Mouse (Mus musculus) NIH3T3 (cell line): Measurements from ENCODE around the gene Nr1h2.

Source experiments
- DNase-seq: peaks from one replicate; pipeline ENCODE4 v3.0.0-alpha.2; 2012; ENCODE audit warnings: low read depth

Nr1h2 gene

DNA sequence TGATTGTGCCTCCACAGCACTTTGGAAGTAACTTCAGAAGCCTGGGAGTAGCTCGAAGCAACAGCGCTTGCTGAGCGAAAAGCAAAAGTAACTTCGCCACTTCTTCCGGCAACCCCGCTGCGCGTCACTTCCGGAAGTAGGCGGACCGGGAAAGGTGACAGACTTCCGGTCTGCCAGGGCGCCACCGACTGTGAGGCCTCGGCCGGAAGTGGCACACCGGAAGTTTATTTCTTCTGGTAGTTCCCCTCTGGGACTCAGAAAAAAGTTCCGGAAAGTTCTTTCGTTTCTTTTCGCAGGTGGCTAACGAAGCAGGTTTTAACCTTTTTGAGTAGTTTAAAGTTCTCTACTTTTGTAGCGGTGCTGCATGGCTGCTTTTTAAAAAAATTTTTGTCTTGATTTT is at the start of gene Nr1h2:
TSS of gene Nr1h2 (minus strand) at position 126 of the 400 bp plus-strand sequence.
- DNase-seq = peak; percentile 97

- peak; percentile 16 for DNase-seq
Measured at GRCm38 (mm10) chr7:44603186-44603855, 49.6 kb upstream of the Nr1h2 start.

DNA sequence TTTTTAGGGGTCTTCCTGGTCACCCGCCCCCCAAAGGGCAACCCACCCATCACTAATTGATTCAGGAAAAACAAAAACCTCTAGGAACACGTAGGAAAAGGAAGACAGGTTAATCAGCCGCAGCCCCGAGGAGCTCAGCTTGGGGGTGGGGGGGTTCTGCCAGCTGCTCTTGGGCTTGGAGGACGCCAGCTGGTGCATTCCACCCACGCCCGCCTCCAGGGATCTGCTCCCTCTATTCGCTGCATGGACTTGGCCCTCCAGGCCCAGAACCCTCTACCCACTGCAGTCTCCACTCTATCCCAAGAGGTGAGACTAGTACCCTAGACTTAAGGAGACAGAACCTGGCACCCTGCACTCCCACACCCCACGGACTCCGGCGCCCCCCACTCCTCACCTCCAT is 48.7 kb upstream of the Nr1h2 start:
- DNase-seq = peak; percentile 11

DNA sequence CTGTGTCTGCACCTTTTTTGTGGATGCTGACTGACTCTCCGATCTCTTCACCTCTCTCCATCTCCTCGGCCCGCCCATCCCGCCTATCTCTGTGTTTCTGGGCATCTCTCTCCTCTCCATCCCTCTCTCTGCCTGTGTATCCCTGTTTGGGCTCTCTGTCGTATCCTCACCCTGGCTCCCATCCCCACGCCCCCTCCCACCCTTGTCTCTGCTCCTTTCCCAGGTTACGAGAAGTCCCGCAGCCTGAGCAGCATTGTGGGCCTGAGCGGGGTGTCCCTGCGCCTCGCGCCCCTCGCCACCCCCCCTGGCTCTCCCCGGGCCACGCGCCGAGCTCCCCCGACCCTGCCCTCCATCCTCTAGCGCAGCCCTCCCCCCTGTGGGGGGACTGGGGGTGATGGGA is 47.9 kb upstream of the Nr1h2 start:
- no peak for DNase-seq

DNA sequence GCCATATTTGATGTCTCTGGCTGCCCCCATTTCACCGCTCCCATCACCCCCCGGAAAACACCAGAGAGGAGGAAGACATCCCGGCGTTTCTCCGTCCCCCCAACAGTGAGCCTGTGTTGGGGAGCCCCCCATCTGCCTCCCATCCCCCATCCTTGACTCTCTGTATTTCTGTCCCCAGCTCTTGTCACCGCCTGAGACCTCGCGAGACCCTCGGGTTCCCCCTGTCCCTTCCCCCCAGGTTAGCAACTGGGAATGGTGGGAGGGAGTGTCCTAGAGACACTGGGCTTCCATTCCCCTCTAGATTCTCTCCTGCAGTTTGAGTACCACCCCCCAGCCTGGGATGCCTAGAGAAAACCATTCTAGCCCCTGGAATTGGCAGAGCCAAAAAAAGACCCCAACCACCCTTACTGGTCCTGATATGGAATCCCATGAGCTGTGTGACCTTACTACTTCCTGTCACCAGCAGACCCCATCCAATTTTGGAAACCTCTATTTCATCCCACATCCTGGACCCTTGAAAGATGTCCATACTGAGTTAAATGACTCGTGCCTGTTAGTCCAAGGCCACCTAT is 47.0 kb upstream of the Nr1h2 start:
- DNase-seq = no peak

DNA sequence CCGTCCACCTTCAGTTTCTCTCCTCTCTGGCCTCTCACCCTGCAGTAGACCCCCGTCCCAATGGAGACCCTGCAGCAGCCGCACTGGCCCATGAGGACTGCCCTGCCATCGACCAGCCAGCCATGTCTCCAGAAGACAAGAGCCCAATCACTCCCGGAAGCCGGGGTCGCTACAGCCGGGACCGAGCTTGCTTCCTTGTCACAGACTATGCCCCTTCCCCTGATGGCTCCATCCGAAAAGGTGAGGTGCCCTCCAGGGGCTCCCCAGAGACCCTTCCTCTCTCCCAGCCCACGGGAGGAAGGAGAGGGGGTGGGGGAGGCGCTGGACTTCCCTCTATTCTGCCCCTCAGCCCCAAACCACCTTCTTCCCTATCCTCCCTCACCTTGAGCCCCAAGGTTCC is 44.6 kb upstream of the Nr1h2 start:
- DNase-seq = no peak

DNA sequence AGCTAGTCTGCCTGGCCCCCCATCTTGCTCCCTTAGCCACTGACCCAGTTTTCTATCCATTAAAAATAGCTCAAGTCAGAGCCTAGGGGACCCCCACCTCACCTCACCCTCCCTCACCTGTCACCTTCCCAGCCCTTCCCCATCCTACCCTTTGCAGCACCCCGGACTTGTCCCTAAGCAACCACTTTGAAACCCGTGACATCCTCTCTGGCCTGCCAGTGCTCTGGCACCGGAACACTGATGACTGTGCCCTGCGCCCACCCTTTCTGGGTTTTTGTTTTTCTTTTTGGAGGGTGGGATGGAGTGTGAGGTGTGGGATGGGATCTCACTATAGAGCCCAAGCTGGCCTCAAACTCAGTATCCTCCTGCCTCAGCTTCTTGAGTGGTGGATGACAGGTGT is 43.9 kb upstream of the Nr1h2 start:
- DNase-seq = no peak

- DNase-seq = no peak
Measured at GRCm38 (mm10) chr7:44596996-44597538, 43.3 kb upstream of the Nr1h2 start.

GRCm38 (mm10) chr7:44596051-44596450 is 42.3 kb upstream of the Nr1h2 start:
- DNase-seq = no peak

- DNase-seq = no peak
Measured at GRCm38 (mm10) chr7:44595131-44595561, 41.4 kb upstream of the Nr1h2 start.

GRCm38 (mm10) chr7:44594291-44594690 is 40.5 kb upstream of the Nr1h2 start:
- DNase-seq = peak; percentile 83

GRCm38 (mm10) chr7:44593775-44594174 is 40.0 kb upstream of the Nr1h2 start:
- DNase-seq = peak; percentile 31

GRCm38 (mm10) chr7:44593051-44593450 is 39.3 kb upstream of the Nr1h2 start:
- DNase-seq = no peak

DNA sequence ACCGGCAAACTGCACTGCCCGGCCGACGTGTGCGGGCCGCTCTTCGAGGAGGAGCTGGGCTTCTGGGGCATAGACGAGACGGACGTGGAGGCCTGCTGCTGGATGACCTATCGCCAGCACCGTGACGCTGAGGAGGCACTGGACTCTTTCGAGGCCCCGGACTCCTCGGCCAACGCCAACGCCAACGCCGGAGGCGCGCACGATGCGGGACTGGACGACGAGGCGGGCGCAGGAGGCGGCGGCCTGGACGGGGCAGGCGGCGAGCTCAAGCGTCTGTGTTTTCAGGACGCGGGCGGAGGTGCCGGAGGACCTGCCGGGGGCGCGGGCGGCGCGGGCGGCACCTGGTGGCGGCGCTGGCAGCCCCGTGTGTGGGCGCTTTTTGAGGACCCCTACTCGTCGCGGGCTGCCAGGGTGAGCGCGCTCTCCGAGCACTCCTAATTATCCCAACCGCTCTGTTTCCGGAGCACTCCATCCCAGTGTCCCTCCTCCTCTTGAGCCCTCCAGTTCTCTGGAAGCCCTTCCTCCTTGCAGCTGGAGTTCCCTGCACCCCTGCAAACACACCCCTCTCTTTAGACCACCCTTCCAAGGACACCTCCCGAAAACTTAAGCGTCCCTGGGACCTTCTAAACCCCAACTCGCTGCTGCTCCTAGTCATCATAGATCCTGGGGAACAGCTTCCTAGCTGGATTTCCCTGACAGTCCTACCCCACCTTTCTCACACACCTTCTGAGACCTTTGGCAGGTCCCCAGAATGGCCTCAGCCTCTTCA is 37.8 kb upstream of the Nr1h2 start:
- DNase-seq = no peak

DNA sequence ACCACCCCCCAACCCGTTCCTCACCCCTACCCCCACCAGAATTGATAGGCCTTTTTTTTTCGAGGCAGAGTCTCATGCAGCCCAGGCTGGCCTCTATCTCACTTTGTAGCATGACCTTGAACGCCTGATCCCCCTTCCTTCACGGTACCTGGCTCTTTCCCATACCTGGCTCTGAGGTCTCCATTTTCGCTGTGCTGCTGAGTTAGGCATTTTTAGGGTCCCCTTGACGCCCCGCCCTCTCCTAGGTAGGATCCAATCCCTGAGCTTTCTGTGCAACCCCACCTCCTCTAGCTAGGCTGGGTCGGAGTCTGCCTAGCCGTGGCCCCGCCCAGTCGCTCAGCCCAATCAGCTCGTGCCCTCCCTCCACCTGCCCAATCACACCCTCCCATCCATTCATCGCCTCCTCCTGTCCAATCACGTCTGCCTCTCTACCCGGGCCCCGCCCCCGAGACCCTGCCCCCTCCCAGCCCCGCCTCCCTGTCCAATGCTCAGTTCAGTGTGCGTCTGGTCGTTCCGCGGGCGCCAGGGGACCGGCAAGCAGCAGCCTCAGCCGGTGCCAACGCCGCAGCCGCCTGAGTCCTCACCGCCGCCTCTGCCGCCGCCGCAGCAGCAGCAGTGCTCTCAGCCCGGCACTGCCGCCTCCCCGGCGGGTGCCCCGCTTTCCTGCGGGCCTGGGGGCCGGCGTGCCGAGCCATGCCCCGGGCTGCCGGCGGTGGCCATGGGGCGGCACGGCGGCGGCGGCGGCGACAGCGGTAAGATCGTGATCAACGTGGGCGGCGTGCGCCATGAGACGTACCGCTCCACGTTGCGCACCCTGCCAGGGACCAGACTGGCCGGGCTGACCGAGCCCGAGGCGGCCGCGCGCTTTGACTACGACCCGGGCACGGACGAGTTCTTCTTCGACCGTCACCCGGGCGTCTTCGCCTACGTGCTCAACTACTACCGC is 36.9 kb upstream of the Nr1h2 start, which contains the start of gene Kcnc3:
TSS of gene Kcnc3 (plus strand) at position 263 of the 946 bp plus-strand sequence.
- no peak for DNase-seq

- no peak for DNase-seq
Measured at GRCm38 (mm10) chr7:44589946-44590345, 36.2 kb upstream of the Nr1h2 start.

GRCm38 (mm10) chr7:44589149-44589548 is 35.4 kb upstream of the Nr1h2 start:
- no peak for DNase-seq

- DNase-seq = no peak
Measured at GRCm38 (mm10) chr7:44588338-44588737, 34.6 kb upstream of the Nr1h2 start.

- no peak for DNase-seq
Measured at GRCm38 (mm10) chr7:44587676-44588075, 33.9 kb upstream of the Nr1h2 start.

DNA sequence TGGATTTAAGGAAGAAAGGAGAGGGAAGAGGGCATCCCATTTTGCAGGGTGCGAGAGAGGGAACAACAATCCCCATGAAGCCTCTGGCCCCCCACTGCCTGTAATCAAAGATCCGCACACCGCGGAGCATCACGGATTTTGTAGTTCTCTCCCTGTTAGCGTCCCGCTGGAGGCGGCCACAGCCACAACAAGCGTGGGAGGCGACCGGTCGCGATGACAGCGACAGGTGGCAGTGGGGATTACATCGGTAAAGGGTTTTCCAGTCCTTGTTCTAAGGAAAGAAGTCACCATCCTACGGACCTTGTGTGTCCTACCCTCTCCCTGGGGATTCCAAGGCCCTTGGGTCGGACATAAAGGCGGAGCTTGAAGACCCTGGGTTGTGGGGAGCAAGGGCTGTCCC is 33.2 kb upstream of the Nr1h2 start:
- no peak for DNase-seq

DNA sequence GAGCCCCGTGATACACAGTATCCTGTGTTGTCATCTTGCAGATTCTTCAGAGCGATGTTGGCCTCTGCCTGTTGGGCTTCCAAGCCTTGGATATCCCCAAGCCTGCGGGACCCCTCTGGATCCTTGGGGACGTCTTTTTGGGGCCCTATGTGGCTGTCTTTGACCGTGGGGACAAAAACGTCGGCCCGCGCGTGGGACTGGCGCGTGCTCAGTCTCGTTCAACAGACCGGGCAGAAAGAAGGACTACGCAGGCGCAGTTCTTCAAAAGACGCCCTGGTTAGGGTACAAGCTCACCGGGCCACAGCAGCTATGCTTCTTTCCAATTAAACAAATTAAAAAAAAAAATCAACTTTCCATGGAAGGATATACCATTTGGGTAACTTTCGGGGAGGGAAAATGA is 32.8 kb upstream of the Nr1h2 start:
- no peak for DNase-seq

DNA sequence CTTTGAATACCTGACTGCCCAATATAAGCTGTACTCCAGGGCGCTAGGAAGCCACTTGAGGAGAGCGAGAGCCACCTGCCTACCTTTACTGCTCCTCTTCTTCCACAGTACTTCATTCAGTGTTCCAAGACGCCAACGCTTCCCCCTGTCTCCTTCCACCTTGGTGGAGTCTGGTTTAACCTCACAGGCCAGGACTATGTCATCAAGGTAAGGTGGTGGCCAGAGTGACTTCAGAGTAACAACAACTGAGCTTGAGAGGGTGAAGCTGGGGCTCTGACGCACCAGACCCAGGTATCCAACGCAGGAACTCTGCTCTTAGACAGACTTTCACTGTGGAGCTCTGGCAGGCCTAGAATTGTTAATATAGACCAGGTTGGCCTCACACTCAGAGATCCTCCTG is 31.9 kb upstream of the Nr1h2 start:
- DNase-seq = no peak
